Mouse (Mus musculus): Measurements from ENCODE around the gene Gjd2. TPM values are rescaled to one million over a fixed set of nuclear protein-coding genes. Genes with fewer than 3 reads are reported as not detected.

The Gjd2 gene
- not detected for polyA plus RNA-seq (2014; fragmentation: Illumina TruSeq; extraction: RNeasy Lipid Tissue Mini Kit (QIAGEN cat#74804); ENCODE audit: low read depth, low replicate concordance)

DNA sequence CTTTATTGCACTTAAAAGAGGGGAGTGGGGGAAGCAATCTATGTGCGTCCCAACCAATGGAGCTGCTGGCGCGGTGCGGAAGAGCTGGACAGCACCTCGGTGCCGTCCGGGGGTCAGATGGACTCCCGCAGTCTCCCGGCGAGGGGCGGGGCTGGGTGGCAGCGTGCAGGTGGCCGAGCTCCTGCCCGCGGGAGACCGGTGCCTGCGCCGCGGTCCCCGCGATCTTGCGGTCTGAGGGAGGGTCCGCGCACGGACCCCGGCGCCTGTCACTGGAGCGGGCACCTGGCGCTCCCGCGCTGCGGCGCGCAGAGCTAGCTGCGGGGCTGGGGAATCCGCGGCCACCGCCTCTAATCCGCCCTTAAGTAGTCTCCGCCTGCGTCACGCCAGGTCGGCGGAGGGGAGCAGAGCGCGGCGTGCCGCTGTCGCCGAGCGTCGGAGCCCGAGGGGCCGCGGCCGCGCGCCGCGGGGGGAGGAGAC is at the start of gene Gjd2:
TSS of gene Gjd2 (minus strand) at position 325 of the 477 bp plus-strand sequence.

DNA sequence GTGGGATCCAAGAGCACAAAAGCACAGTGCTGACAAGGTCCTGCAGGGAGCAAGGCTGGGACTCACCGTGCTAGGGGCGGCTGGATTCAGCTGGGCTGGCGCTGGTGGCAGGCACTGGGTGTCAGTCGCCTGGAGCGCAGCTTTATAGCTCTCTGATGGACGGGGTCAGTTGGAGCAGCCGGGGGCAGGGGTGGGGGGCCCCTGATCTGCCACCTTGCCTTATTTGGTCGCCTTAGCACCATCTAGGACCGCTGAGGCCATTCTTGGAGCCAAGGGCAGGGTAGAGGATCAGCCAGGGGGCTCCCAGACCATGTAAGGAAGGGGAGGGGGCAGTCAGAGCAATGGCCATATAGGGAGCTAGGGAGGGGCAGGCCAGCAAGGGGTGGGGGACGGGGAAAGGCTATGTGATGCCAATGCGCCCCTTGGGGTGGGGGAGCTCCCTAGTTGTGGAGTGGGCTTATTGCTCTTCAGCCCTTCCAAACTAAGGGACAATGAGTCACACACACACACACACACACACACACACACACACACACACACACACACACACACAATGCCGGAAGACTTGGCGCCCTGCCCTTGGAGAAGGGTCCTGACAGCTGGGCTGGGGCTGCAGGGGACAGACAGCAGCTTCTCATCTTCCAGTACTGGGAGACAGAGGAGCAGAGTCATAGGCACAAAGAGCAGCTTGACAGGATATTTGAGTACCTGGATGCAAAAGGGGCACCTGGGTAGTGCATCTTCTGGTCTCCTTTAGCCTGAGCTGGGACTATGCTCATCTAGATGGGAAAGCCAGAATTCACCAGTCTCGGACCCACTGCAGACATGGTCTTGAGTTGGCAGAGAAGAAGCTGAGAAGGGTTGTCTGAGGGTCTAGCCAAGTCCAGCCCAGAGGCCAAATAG is 39.5 kb upstream of the Gjd2 start, which contains the start of gene Actc1:
TSS of gene Actc1 (minus strand) at position 853 of the 903 bp plus-strand sequence.

Other genes starting within 250 kb of the Gjd2 start
- gene Scg5, start 184.5 kb downstream of the Gjd2 start, polyA plus RNA-seq (2014; fragmentation: Illumina TruSeq; extraction: RNeasy Lipid Tissue Mini Kit (QIAGEN cat#74804); ENCODE audit: low read depth, low replicate concordance): 6.0 TPM
- gene Arhgap11a, start 165.0 kb downstream of the Gjd2 start, polyA plus RNA-seq (2014; fragmentation: Illumina TruSeq; extraction: RNeasy Lipid Tissue Mini Kit (QIAGEN cat#74804); ENCODE audit: low read depth, low replicate concordance): 9.8 TPM
- 0.48 TPM for gene Actc1, start 39.9 kb upstream of the Gjd2 start, polyA plus RNA-seq (2014; fragmentation: Illumina TruSeq; extraction: RNeasy Lipid Tissue Mini Kit (QIAGEN cat#74804); ENCODE audit: low read depth, low replicate concordance)
- 18.8 TPM for gene Aqr, start 173.4 kb upstream of the Gjd2 start, polyA plus RNA-seq (2014; fragmentation: Illumina TruSeq; extraction: RNeasy Lipid Tissue Mini Kit (QIAGEN cat#74804); ENCODE audit: low read depth, low replicate concordance)
- gene Zfp770, start 187.8 kb upstream of the Gjd2 start, polyA plus RNA-seq (2014; fragmentation: Illumina TruSeq; extraction: RNeasy Lipid Tissue Mini Kit (QIAGEN cat#74804); ENCODE audit: low read depth, low replicate concordance): 4.4 TPM